Mouse (Mus musculus) stomach, embryonic 15.5 days (tissue): Measurements from ENCODE around the gene Fam49a. TPM values are rescaled to one million over a fixed set of nuclear protein-coding genes. Genes with fewer than 3 reads are reported as not detected.

ENCODE experiments used
- ATAC-seq: fragments of 200-750 bp; cut with Nextera tagmentation; 2 replicates; pipeline ENCODE4 v1.8.0; 2017; ENCODE audit warnings: low read depth, moderate number of reproducible peaks, moderate TSS enrichment; ENCODE audit not compliant: insufficient read depth, low FRiP score
- H3K27ac ChIP-seq: fragments of 300-500 bp; sonication (generic); 2 replicates; pipeline ENCODE4 v1.5.1; 2015; ENCODE audit warnings: mild to moderate bottlenecking, inconsistent platforms
- H3K27me3 ChIP-seq: fragments of 300-500 bp; sonication (generic); replicated peaks from 2 replicates; pipeline ENCODE4 v1.6.1; 2015; ENCODE audit warnings: inconsistent platforms
- H3K36me3 ChIP-seq: fragments of 300-500 bp; sonication (generic); 2 replicates; pipeline ENCODE4 v1.6.1; 2015; ENCODE audit warnings: inconsistent platforms
- H3K4me1 ChIP-seq: fragments of 300-500 bp; sonication (generic); 2 replicates; pipeline ENCODE4 v1.6.1; 2015; ENCODE audit warnings: inconsistent platforms
- H3K4me2 ChIP-seq: fragments of 300-500 bp; sonication (generic); 2 replicates; pipeline ENCODE4 v1.6.1; 2015; ENCODE audit warnings: mild to moderate bottlenecking, inconsistent platforms
- H3K4me3 ChIP-seq: fragments of 300-500 bp; sonication (generic); replicated peaks from 2 replicates; pipeline ENCODE4 v1.5.1; 2015; ENCODE audit warnings: inconsistent platforms
- H3K9ac ChIP-seq: fragments of 300-500 bp; sonication (generic); 2 replicates; pipeline ENCODE4 v1.6.1; 2015; ENCODE audit warnings: inconsistent platforms
- H3K9me3 ChIP-seq: fragments of 300-500 bp; sonication (generic); 2 replicates; pipeline ENCODE4 v1.6.1; 2016; ENCODE audit warnings: inconsistent platforms
- WGBS: fragments of 180-500 bp; shearing (Covaris S2); methylation state at CpG from one replicate; pipeline ENCODE4 v1.1.7; 2015; 5-methylcytosine and 5-hydroxymethylcytosine counted together
- polyA plus RNA-seq: library from polyadenylated mRNA; unstranded; fragments of >200 nt; fragmentation: Nextera tagmentation; extraction: Ambion mirVana; gene quantifications from 2 replicates; pipeline ENCODE4 v1.2.1, GENCODE M21; 2015

Gene Fam49a
- polyA plus RNA-seq, result 9.7 and 10.4 TPM in 2 replicates

DNA sequence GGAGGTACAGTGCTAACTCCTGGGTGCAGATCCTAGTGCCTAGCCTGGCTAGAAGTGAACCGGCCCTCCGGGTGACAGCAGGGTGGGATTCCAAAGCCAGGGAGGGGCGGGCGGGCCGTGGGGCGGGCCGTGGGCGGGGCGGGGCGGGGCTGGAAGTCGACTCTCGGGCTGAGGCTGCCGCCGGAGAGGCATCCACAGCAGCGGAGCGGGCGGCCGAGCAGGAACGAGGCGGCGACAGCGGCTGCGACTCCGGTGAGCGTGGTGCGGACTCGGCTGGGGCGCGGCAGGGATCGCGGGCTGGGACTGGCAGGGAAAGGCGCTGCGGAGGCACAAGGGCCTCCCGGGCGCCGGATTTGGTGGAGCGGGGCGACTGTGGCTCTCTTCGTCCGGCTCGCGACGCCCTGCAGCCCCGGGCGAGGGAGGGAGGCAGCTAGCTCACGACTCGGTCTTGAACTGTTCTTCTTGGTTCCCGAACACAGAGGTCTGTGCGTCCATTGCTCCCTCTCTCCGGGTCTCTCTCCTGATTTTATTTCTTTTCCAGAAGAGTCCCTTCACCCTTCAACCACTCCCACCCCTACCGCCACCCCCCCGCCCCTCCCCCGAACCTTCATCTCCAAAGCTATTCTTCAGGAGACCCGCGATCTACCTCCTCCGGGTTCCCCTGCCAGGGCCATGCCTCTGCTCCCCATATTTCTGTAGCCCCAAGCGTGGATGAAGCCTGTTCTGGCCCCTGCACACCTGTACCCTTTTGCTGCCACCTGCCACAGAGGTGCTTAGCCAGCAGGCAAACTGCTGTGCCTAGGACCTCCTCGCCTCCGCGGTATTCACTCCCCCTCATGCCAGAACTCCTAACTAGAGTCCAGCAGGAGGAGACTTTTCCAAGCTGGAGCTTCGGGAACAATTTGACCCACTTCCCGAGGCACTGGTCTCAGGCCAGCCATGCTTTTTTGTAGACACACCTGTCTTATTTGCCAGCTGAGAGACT is at the start of gene Fam49a:
Gene Fam49a, plus strand, starts transcription at position 153 of the 985 bp plus-strand sequence.
- peak; percentile 86 for ATAC-seq
- peak within 1 kb of the TSS; percentile 71 for H3K27ac ChIP-seq
- H3K9ac ChIP-seq, result peak within 1 kb of the TSS; percentile 76
- H3K27me3 ChIP-seq, result no peaks in the 10 kb centered on the region
- no peaks in the 10 kb centered on the region for H3K36me3 ChIP-seq
- H3K4me3 ChIP-seq, result peak within 1 kb of the TSS; percentile 70
- H3K4me1 ChIP-seq, result peaks cover 31% of the 10 kb centered on the region
- H3K4me2 ChIP-seq, result peak within 1 kb of the TSS; percentile 87
- WGBS, result under 1% methylated on average over 47 of the region's 62 CpGs
- H3K9me3 ChIP-seq, result no peaks in the 10 kb centered on the region

- 51% methylated on average over 3 of the region's 3 CpGs for WGBS
- no peaks in the 10 kb centered on the region for H3K9me3 ChIP-seq
- H3K4me1 ChIP-seq, result no peaks in the 10 kb centered on the region
Observed at GRCm38 (mm10) chr12:12213536-12213935, 48.4 kb upstream of the Fam49a start.

GRCm38 (mm10) chr12:12218947-12219346 is 43.0 kb upstream of the Fam49a start:
- ATAC-seq, result no peak
- Histone ChIP-seq H3K4me2 (no peak overlapping the region), H3K9ac (no peak overlapping the region), H3K9me3 (no peaks in the 10 kb centered on the region), H3K4me3 (no peak overlapping the region), H3K27me3 (no peaks in the 10 kb centered on the region), H3K4me1 (no peaks in the 10 kb centered on the region), H3K27ac (no peak overlapping the region), H3K36me3 (no peaks in the 10 kb centered on the region)
- WGBS, result 71% methylated on average over 5 of the region's 5 CpGs

More at GRCm38 (mm10) chr12:12213536-12213935, 48.4 kb upstream of the Fam49a start:
- no peak for ATAC-seq
- Histone ChIP-seq H3K4me3 (no peak overlapping the region), H3K27me3 (no peaks in the 10 kb centered on the region), H3K36me3 (no peaks in the 10 kb centered on the region), H3K27ac (no peak overlapping the region), H3K4me2 (no peak overlapping the region), H3K9ac (no peak overlapping the region)

GRCm38 (mm10) chr12:12220755-12221496 is 41.0 kb upstream of the Fam49a start:
- Histone ChIP-seq H3K4me1 (no peaks in the 10 kb centered on the region), H3K27ac (no peak overlapping the region), H3K9me3 (no peaks in the 10 kb centered on the region), H3K4me2 (no peak overlapping the region), H3K4me3 (no peak overlapping the region), H3K36me3 (no peaks in the 10 kb centered on the region), H3K9ac (no peak overlapping the region), H3K27me3 (no peaks in the 10 kb centered on the region)
- ATAC-seq, result no peak
- WGBS, result 62% methylated on average over 8 of the region's 8 CpGs

DNA sequence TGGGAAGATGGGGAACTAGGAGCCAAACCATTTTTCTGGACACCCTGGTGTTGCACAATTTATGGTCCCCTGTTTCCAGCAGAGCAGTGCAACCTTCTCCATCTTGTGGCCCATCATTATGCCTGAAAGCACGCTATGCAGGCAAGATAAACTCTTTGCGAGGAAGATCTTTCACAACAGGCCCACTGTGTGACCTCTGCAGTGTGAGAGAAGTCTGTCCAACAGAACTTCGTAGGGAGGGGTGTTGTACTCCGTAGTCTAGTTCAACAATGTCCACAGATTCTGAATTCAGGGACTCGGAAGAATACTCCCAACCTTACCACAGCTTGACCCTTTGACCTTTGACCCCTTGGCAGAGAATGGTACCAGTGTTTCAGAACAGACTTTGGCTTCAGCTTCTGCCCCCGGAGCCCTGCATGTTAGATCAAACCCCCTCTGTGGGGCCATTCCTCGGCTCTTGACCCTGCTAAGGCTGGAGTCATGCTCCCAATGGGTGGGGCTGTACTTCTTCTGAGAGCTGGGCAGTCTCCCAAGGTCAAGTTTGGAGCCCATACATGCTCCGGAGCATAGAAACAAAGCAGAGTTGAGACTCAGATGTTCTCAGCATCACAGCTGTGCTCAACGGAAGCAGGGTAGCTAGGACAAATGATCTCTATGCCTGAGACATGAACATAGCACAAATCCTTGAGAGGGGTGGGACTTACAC is 39.2 kb upstream of the Fam49a start:
- no peaks in the 10 kb centered on the region for H3K36me3 ChIP-seq
- no peak overlapping the region for H3K4me2 ChIP-seq
- H3K27me3 ChIP-seq, result no peaks in the 10 kb centered on the region
- no peak overlapping the region for H3K9ac ChIP-seq
- no peak overlapping the region for H3K4me3 ChIP-seq
- no peak overlapping the region for H3K27ac ChIP-seq
- H3K4me1 ChIP-seq, result no peaks in the 10 kb centered on the region
- H3K9me3 ChIP-seq, result no peaks in the 10 kb centered on the region
- ATAC-seq, result no peak; the same call in 1 of the 2 replicates
- WGBS, result 77% methylated on average over 9 of the region's 9 CpGs

DNA sequence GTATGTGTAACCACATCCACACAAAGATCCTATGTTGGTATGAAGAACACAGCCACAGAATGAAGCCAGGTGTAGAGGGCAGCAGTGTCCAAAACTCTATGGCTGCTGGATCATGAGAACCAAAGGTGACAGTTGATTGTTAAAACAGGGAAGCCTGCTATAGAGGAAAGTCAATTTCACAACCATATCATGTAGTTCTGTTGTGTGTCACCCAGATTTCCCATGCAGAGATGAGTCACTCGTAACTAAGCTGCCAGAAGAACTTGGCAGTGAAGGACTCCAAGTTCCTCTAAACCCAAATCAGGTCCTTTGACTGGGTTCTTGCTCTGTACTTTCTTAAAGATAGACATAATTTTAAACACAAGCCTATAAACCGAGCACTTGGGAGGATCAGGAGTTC is 38.6 kb upstream of the Fam49a start:
- WGBS, result 56% methylated on average over 2 of the region's 2 CpGs
- no peak overlapping the region for H3K4me3 ChIP-seq

DNA sequence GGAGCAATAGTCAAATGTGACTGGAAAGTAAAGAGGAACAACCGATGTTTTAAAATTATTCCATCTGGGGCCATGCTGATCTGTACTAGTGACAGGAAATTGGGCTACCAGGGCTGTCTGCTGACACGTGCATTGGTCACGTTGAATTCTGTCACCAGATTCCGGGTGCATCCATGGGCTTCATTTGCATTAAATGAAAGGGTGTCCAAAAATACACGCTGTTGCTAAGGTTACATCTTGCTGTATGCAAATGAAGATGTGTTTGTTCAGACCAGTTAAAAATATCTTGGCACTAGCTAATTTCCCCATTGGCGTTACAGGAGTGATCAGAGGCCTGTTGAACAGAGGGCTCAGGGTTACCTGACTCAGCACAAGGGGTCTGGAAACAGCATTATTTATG is 36.2 kb upstream of the Fam49a start:
- Histone ChIP-seq H3K4me2 (no peak overlapping the region), H3K4me3 (no peak overlapping the region), H3K36me3 (no peaks in the 10 kb centered on the region), H3K27ac (no peak overlapping the region), H3K9me3 (no peaks in the 10 kb centered on the region), H3K9ac (no peak overlapping the region), H3K4me1 (no peaks in the 10 kb centered on the region), H3K27me3 (no peaks in the 10 kb centered on the region)
- WGBS, result 81% methylated on average over 6 of the region's 6 CpGs
- no peak for ATAC-seq

More for the DNA sequence above, 38.6 kb upstream of the Fam49a start:
- no peaks in the 10 kb centered on the region for H3K9me3 ChIP-seq
- H3K36me3 ChIP-seq, result no peaks in the 10 kb centered on the region
- no peak for ATAC-seq
- H3K4me1 ChIP-seq, result no peaks in the 10 kb centered on the region
- no peak overlapping the region for H3K27ac ChIP-seq
- H3K4me2 ChIP-seq, result no peak overlapping the region
- no peak overlapping the region for H3K9ac ChIP-seq
- no peaks in the 10 kb centered on the region for H3K27me3 ChIP-seq

DNA sequence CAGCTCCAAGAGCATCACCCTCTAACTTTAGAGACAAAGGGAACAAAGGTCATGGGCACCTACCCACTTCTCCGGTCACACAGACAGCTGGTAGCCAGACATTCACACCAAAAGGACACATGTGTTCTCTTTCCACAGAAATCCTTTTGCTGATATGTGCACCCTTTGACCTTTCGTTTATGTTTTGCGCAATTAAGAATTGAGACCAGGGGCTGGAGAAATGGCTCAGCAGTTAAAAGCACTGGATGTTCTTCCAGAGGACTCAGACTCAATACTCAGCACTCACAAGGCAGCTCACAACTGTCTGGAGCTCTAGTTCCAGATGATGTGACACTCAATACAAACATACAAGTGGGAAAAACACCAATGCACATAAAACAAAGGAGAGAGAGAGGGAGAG is 34.3 kb upstream of the Fam49a start:
- H3K9ac ChIP-seq, result no peak overlapping the region
- no peaks in the 10 kb centered on the region for H3K9me3 ChIP-seq
- no peak overlapping the region for H3K4me3 ChIP-seq
- no peaks in the 10 kb centered on the region for H3K4me1 ChIP-seq
- 64% methylated on average over 3 of the region's 3 CpGs for WGBS
- H3K36me3 ChIP-seq, result no peaks in the 10 kb centered on the region
- H3K27me3 ChIP-seq, result no peaks in the 10 kb centered on the region
- no peak for ATAC-seq
- no peak overlapping the region for H3K4me2 ChIP-seq
- H3K27ac ChIP-seq, result no peak overlapping the region

GRCm38 (mm10) chr12:12230031-12230557 is 31.8 kb upstream of the Fam49a start:
- Histone ChIP-seq H3K4me3 (no peak overlapping the region), H3K9me3 (no peaks in the 10 kb centered on the region), H3K4me1 (no peaks in the 10 kb centered on the region), H3K9ac (no peak overlapping the region), H3K27me3 (no peaks in the 10 kb centered on the region), H3K4me2 (no peak overlapping the region), H3K36me3 (no peaks in the 10 kb centered on the region), H3K27ac (no peak overlapping the region)
- ATAC-seq, result no peak

DNA sequence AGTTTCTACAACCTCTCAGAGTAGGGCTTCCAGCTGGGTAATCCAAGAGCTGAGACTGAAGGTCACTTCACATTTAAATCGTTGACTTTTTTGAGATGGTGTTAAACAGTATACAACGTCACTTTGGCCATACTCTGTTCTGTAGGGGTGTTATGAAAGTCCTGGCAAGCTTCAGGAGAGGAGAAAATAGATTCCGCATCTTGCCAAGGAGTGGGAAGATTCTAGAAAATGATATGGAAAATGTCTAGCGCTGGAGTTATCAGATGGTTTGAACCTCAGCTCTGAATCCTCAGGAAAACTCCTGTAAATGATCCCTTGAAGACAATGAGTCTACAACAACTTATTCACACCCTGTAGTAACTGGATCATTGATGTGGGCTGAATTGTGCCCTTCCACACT is 29.8 kb upstream of the Fam49a start:
- H3K27me3 ChIP-seq, result no peaks in the 10 kb centered on the region
- no peaks in the 10 kb centered on the region for H3K9me3 ChIP-seq
- no peak overlapping the region for H3K27ac ChIP-seq
- no peaks in the 10 kb centered on the region for H3K36me3 ChIP-seq
- H3K4me3 ChIP-seq, result no peak overlapping the region
- no peak for ATAC-seq
- H3K9ac ChIP-seq, result no peak overlapping the region
- no peak overlapping the region for H3K4me2 ChIP-seq
- H3K4me1 ChIP-seq, result no peaks in the 10 kb centered on the region
- 72% methylated on average over 4 of the region's 4 CpGs for WGBS

DNA sequence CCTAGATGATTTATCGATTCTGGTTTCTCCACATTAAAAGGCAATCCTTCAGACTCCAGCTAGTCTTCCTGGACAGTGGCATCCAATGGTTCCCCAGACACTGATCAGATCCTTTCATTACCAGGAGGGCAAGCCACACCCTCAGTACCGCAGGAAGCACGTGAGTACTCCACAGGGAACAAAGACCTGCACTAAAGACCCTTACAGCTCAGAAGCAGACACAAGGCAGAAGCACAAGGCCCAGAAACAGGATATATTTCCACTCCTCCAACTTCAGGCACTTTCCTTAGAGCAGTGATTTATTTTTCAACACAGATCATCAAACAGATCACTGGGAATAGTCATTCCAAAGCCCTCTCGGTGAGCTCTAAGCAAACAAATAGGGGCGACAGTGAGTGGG is 25.0 kb upstream of the Fam49a start:
- Histone ChIP-seq H3K27me3 (no peaks in the 10 kb centered on the region), H3K36me3 (no peaks in the 10 kb centered on the region), H3K4me3 (no peak overlapping the region), H3K27ac (no peak overlapping the region), H3K4me2 (no peak overlapping the region), H3K4me1 (no peaks in the 10 kb centered on the region), H3K9me3 (no peaks in the 10 kb centered on the region), H3K9ac (no peak overlapping the region)
- no peak for ATAC-seq
- WGBS, result 34% methylated on average over 5 of the region's 5 CpGs
